Mouse (Mus musculus) kidney, postnatal 4 days (tissue): ENCODE results near the gene Epo.

Experiments used
- DNase-seq, 2 experiments: peaks; one replicate each; pipeline ENCODE4 v3.0.0; 2021; ENCODE audit warnings: mixed read lengths in 2 of 2

The Epo gene

DNA sequence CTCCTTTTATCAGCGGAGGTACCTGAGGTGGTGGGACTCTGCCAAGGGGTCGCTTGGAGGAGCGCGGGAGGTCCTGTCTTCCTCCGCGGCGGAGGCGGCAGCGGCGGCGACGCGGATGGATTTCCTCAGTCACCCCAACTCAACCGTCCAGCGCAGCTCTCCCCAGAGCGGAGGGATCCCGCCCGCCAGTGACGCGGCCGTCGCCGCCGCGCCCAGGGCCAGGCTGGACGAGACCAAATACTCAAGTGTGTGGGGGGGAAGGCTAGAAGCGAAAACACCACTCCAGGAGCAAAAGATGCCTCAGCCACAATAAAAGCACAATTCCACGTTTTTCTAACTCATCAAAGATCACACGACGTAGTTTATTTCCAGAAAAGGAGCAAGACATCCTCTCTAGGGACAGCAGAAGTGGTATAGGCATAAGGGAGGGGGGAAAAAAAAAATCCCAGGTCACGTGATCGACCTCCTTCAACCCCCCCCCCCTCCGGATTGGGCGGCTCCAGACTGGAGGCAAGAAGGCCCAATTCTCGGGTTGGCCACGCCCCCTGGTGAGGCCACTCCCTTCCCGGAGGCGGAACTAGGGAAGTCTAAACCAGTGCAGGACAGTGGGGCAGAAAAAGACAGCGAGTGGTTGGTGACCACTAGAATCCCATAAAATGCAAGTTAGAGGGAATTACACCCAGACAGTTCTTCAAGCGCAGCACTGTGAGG, at the start of gene Epo, which contains the start of gene Gnb2:
Gene Epo, minus strand, starts transcription at position 126 of the 711 bp plus-strand sequence.
Gene Gnb2, minus strand, starts transcription at position 394 of the 711 bp plus-strand sequence.
- DNase-seq, result peak; percentile 100

DNA sequence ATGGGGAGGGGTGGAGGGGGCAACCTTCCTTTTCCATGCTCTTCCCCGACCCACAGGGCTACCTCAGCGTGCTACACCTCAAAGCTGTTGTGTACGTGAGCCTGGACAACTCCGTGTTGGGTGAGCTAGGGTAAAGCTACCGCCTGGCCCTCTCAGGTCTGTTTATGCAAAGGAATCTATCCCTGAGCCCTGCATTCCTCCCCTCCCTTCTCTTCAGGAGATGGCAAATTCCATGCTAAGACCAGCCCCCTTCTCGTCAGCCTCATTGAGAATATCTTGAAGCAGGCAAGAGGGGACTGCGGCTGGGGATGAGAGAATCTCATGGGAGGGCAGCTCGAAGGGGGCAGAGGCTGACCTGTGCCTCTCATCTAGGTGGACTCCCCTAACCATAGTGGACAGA, 49.7 kb upstream of the Epo start:
- DNase-seq, result no peak

- no peak for DNase-seq
These were observed 47.2 kb upstream of the Epo start for GRCm38 (mm10) chr5:137580246-137580645.

GRCm38 (mm10) chr5:137574470-137574901, 41.4 kb upstream of the Epo start:
- DNase-seq, result peak; percentile 47 to 64

DNA sequence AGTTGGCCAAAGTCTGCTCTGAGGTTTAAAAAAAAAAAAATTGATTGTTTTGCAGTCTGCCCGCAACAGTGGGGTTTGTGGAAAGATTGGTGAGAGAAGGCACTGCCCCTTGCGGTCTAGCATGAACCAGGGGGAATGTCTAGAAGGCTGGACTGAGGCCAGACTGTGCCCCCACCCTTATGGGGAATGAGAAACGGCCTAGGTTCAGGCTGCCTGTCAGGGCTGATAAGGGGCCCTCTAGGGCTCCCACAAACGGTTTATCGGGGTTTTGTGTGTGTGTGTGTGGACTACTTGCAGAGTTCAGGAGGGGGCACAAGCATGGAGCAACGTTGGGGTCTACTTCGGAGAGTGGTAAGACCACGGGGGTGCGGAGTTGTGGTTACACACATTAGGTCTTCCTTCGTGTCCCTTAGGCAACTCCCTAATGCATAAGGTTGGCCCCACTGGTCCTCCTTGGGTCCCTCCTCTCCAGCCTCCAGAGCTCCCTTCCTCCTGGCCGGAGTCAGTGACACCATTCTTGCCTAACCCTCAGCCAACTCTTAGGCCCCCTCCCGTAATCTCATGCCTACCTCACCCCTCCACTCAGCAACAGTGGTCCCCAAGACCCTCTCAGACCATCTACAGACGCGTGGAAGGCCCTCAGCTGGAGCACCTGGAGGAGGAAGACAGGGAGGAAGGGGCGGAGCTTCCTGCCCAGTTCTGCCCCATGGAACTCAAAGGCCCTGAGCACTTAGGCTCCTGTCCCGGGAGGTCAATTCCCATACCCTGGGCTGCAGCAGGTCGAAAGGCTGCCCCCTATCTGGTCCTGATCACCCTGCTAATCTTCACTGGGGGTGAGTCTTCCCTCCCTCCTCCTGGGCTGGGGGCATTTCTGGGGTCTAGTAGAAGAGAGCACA, 37.9 kb upstream of the Epo start:
- DNase-seq, result no peak

DNA sequence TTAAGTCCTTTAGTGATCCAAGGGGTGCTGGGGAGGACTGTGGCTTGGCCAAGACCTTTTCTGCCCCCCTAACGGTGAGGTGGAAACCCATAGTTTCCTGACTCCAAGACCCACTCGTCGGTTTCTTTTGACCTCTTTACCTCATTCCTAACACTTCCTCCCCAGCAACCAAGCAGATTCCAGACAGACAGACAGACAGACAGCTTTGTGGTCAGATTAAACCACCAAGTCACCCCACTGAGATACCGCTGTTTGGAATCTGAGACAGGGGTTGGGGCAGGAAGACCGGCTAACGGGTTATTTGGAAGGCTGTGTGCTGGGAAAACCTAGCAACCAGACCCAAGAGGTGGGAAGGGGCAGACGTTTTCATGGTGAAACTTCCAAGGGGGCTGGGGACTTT, 37.1 kb upstream of the Epo start:
- no peak for DNase-seq

DNA sequence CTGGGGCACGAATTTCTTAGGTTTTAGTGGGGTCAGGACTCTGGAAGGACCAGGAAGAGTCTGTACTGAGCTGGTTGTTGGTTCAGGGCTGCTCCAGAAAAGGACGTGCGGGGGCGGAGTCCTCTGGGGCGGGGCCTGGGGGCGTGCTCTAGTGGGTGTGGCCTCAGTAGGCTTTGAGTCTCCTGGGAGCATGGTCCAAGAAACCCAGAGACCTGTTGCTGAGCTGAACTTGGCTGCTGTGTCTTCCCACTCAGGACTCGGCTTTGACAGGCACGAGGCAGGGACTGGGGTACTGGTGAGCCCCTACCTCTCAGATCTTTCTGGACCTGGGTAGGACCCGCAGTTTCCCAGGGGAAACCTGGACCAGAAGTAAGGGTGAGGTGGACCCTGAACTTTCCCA, 36.6 kb upstream of the Epo start, which contains the start of gene Tfr2:
Gene Tfr2, plus strand, starts transcription at position 176 of the 400 bp plus-strand sequence.
- DNase-seq, result peak; percentile 60 to 74

- DNase-seq, result no peak
These were observed 36.0 kb upstream of the Epo start for GRCm38 (mm10) chr5:137569031-137569430.

DNA sequence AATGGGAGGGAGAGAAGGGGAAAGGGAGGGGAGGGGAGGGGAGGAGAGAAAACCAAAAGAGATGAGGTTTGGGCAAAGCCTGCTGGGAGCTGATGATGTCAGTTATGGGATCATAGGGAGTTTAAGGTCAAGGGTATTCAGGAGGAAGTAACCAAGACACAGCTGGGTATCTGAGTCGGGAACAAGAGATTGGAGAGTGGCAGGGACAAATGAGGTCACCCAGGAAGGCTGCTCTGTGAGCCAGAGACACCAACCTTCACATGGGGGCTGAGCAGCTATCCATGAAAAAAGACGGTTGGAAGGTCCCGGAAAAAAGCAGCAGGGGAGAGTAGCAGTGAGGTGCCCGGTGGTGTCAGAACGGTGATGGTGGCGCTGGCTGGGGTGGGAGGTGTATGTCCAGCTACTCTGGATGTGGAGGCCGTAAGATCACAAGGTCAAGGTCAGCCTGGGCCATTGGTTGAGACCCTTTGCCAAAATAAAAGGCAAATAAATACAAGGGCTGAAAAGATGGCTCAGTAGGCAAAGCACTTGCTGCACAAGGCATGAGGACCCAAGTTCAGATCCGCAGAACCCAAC, 35.3 kb upstream of the Epo start:
- DNase-seq, result no peak

DNA sequence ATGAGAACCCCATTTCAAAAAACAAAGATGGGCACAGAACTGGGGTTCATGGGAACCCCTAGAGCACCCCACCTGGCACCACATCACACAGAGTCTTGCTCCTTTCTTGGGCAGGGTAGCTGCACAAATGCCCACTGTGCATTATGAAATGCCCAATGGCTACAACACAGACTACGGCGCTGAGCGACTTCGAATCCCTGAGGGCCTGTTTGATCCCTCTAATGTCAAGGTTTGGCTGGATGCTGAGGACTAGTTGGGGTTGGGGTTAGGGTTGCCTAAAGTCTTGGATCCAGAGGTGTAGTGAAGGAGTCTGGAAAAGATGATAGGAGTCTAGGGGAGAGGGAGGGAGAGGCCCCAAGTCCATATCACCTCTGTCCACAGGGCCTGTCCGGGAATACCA, 33.4 kb upstream of the Epo start:
- no peak for DNase-seq

DNA sequence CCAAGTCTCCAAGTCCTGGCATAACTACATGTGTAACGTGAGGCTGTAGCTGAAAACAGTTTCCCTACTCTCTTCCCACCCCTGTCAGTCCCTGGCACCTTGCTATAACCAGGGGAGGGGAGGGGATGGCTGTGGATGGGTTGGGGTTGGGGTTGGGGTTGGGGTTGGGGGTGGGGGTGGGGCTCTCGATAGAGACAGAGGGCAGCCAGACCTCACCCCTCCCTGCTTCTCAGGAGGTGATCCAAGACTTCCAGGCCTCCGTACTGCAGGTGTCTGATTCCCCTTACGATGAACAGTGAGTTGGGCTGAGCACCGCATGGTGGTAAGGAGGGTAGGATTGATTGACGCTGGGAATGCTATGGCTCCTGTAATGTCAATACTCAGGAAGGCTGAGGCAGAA, 32.7 kb upstream of the Epo start:
- no peak for DNase-seq

DNA sequence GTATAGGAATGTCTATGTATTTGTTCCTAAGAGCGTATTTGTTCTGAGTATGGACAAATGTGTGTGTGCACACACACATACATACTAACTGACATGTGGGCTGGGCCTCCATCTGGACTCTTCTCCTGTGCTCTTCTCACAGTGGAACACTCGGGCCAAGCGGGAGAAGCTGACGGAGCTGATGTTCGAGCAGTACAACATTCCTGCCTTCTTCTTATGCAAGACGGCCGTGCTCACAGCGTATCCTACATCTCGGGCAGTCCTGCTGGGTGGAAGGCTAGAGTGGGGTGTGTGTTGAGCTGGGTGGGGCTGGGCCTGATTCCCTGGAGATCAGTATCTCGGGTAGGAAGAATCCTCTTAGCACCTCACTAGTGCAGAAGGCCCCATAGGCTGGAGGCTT, 29.9 kb upstream of the Epo start:
- DNase-seq, result no peak

GRCm38 (mm10) chr5:137561556-137561955, 28.5 kb upstream of the Epo start:
- DNase-seq, result no peak

DNA sequence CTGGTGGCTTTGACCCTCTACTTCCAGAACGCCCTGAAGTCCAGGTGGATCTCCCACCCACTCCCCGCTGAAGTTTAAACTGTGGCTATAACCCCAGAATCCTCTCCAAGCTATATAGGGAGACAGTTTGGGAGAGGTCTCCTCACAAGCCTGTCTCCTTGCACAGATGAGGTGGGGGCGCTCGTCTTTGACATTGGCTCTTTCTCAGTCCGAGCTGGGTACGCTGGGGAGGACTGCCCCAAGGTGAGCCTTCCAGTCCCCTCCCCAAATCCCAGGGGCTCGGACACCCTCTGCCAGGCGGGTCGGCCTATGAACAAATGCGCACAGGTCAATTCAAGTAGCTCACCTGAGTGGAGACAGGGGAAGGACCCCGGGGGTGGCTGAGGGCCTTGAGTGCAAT, 20.9 kb upstream of the Epo start:
- DNase-seq, result no peak

DNA sequence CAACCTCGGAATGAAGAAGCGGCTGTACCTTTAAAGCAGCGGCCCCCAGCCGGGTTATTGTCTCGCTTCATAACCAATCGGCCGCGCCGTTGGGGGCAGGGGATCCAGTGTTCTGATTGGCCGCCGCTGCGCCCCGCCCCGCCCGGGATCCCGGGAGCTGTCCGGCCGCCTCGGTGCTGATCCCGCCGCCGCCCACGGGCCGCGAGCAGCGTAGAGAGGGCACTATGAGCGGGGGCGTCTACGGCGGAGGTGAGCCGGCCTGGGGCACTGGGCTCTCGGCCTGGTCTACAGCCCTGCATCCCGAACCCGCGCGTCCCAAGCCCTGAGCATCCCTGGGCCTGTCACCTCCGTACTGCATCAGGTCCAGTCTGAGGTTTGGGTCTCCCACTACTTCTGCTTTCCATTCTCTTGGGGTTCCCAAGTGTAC, 20.4 kb upstream of the Epo start, which contains the start of gene Actl6b:
Gene Actl6b, plus strand, starts transcription at position 107 of the 427 bp plus-strand sequence.
- DNase-seq, result peak; percentile 89 to 90

DNA sequence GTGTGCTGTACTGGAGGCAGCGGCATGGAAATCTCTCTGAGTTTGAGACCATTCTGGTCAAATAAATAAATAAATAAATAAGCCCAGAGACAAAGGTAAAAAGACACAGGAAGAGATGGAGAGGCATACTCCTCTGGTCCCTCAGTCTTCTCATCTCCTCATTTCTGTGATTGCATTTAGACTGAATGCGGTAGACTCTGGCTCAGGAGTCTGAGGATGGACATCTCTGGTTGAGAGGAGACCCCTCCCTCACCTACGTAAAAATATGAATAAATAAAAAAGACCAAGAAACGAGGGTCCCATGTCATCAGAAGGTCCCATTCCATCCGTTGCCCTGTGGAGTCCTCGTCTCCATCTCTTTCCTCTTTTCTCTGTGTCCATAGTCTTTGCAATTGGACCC, 20.0 kb upstream of the Epo start:
- DNase-seq, result no peak

DNA sequence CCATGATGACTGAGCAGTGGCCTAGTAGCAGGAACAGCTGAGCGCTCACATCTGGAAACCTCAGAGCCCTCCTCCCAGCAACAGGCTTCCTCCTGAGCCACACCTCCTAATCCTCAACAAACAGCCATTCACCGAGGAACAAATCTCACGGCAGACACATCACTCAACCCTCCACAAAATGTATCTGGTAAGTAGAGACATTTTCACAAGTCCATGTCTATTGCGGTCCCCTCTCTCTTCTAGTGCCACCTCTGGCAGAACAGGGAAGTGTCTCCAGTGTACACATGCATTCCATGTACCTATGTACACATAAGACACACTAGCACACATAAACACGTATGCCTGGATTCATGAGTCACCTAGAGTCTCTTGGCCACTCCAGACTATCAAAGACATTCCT, 18.1 kb upstream of the Epo start:
- peak in 1 of 2 experiments; percentile 27 for DNase-seq

DNA sequence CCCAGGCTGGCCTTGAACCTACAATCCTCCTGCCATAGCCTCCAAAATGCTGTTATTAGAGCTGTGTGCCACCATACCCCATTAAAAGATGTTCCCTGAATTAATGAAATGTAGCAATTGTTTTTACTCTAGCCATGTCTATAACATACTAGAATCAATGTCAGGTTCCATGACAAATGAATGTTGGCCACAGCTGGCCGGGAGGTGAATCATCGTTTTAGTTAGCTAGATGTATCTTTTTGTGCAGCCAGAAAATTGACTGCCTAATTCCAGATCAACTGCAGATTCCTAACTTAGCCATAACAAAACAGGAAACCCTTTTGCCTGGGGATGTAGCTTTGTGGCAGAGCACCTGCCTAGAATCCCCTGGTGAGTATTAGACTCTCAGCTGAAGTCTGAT, 16.8 kb upstream of the Epo start:
- DNase-seq, result no peak

- DNase-seq, result no peak
These were observed 12.6 kb upstream of the Epo start for GRCm38 (mm10) chr5:137545596-137545995.

- no peak for DNase-seq
These were observed 11.9 kb upstream of the Epo start for GRCm38 (mm10) chr5:137544926-137545325.

DNA sequence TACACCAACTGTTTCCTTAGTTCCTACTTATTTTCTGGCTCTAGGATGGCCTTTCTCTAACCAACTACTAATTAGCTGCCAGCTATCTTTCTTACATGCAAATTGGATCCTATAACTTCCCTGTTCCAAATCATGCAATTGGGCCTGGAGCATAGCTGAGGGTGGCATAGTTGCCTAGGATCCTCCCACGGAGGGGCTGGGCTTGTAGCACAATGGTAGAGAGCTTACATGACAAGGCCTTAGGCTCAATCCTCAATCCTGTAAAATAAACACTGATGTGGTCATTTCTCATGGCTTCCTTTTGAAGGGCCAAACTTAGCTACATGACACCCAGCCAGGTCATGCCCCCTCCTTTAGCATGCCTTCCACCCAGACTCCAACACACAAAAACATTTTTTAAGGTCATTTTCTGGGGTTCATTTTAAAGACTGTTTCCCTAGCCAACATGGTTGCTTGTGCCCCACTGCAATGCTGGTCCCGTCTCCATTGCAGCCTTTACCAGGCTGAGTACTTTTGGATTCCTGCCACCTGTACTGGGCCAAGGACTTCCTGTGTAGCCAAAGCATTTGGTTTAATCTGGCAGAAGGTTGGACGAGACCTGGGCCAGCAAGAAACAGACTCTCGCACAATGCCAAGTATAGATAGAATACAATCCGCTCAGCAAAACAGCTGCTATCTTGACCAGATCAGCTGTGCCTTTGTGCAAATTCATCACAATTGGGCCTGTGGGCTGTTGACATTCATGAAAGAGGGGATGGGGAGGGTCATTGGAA, 8.9 kb upstream of the Epo start:
- no peak for DNase-seq

- no peak for DNase-seq
These were observed 7.9 kb upstream of the Epo start for GRCm38 (mm10) chr5:137540991-137541390.
